16 mouse cellular contexts compared by ENCODE assay signal in genomic region chr2:33604846-33605486, GRCm38 (mm10). TPM values are rescaled to one million over a fixed set of nuclear protein-coding genes. Genes with fewer than 3 reads are reported as not detected.
DNase-seq lines count a peak whose midpoint lies in the region; ATAC-seq and TF ChIP-seq lines count a peak whose summit lies in the region.
"Had no signal": no experiment of that assay in that cellular context is flagged by ENCODE, and none has a peak within 500 bp of the region (broad histone marks: within the 10 kb centered on the region; RNA-seq: fewer than 3 reads in every experiment).

No protein-coding gene starts in this region.

- H3K36me3 ChIP-seq in kidney, embryonic 15.5 days, result no peaks in the 10 kb centered on the region
- no peaks in the 10 kb centered on the region for H3K36me3 ChIP-seq in CH12.LX (replicated peaks in 1 of 2; ENCODE audit: control insufficient read depth in 1 of 2, insufficient read depth in 1 of 2, low read length in 1 of 2)
- no peaks in the 10 kb centered on the region for H3K36me3 ChIP-seq in intestine, embryonic 14.5 days (ENCODE audit: control insufficient read depth, insufficient read depth, low read length)
- no peaks in the 10 kb centered on the region for H3K36me3 ChIP-seq in midbrain, embryonic 16.5 days (ENCODE audit: control insufficient read depth, insufficient read depth, low read length)
- H3K36me3 ChIP-seq: liver, embryonic 13.5 days had no signal

- TF ChIP-seq RAD21 in CH12.LX (IDR thresholded peaks at IDR 0.05; ENCODE audit: low read depth, low read length), result no peak

- 10% methylated on average over 7 of the region's 7 CpGs for WGBS in kidney, embryonic 15.5 days
- 8% methylated on average over 7 of the region's 7 CpGs for WGBS in intestine, embryonic 14.5 days
- 24% methylated on average over 7 of the region's 7 CpGs for WGBS in midbrain, embryonic 16.5 days

- H3K27me3 ChIP-seq in kidney, embryonic 15.5 days, result peaks cover 80% of the 10 kb centered on the region
- peaks cover 62% of the 10 kb centered on the region for H3K27me3 ChIP-seq in CH12.LX (replicated peaks)
- peaks cover 31% of the 10 kb centered on the region for H3K27me3 ChIP-seq in intestine, embryonic 14.5 days (replicated peaks; ENCODE audit: control insufficient read depth, insufficient read depth, low read length)
- peaks cover 16% of the 10 kb centered on the region for H3K27me3 ChIP-seq in midbrain, embryonic 16.5 days (ENCODE audit: control insufficient read depth, insufficient read depth, low read depth, low read length)

- peaks cover 50% of the 10 kb centered on the region for H3K4me1 ChIP-seq in kidney, embryonic 15.5 days
- H3K4me1 ChIP-seq in CH12.LX (ENCODE audit: control insufficient read depth in 1 of 2, insufficient read depth in 2 of 2), result peaks cover 0 to 35% of the 10 kb centered on the region in 2 experiments; a peak in 2 of 4 replicates
- peaks cover 6% of the 10 kb centered on the region for H3K4me1 ChIP-seq in intestine, embryonic 14.5 days (replicated peaks; ENCODE audit: control insufficient read depth, insufficient read depth, low read length)
- H3K4me1 ChIP-seq in midbrain, embryonic 16.5 days (ENCODE audit: control insufficient read depth, insufficient read depth, low read length), result peaks cover 13% of the 10 kb centered on the region
- H3K4me1 ChIP-seq: liver, embryonic 13.5 days had no signal

- H3K27ac ChIP-seq in kidney, embryonic 15.5 days, result peak overlapping the region; percentile 52
- H3K27ac ChIP-seq in CH12.LX (ENCODE audit: insufficient read depth, low read depth), result no peak overlapping the region
- H3K27ac ChIP-seq in intestine, embryonic 14.5 days (ENCODE audit: low read depth), result no peak overlapping the region
- no peak overlapping the region for H3K27ac ChIP-seq in midbrain, embryonic 16.5 days (ENCODE audit: low read length)
- H3K27ac ChIP-seq: liver, embryonic 13.5 days had no signal

- no peak overlapping the region for H3K9ac ChIP-seq in kidney, embryonic 15.5 days
- H3K9ac ChIP-seq in CH12.LX (ENCODE audit: insufficient read depth, low read depth), result no peak overlapping the region
- H3K9ac ChIP-seq in intestine, embryonic 14.5 days (ENCODE audit: low read length), result no peak overlapping the region
- H3K9ac ChIP-seq in midbrain, embryonic 16.5 days (ENCODE audit: low read depth, low read length), result 0 out of 2 replicates have a peak overlapping the region, but pooled peaks have one; percentile 3
- H3K9ac ChIP-seq: liver, embryonic 13.5 days had no signal

- ATAC-seq in kidney, embryonic 15.5 days (replicated peaks; ENCODE audit: low FRiP score), result peak; percentile 79
- ATAC-seq in intestine, embryonic 14.5 days (replicated peaks; ENCODE audit: low FRiP score, low TSS enrichment, low read depth), result peak; percentile 51; the same call in 1 of the 2 replicates
- ATAC-seq in midbrain, embryonic 16.5 days, result no peak; the same call in 1 of the 2 replicates

- no peak for TF ChIP-seq CTCF in CH12.LX (conservative IDR thresholded peaks at IDR 0.05 in 1 of 2, IDR thresholded peaks at IDR 0.05 in 1 of 2; ENCODE audit: low read depth in 2 of 2, low read length in 2 of 2)

- intact Hi-C loops in left cerebral cortex, postnatal 25 days (cut with DNase I), result no loop called here

- peak overlapping the region; percentile 26 for H3K4me2 ChIP-seq in kidney, embryonic 15.5 days
- no peak overlapping the region for H3K4me2 ChIP-seq in CH12.LX (ENCODE audit: insufficient read depth, low read depth, poor library complexity, severe bottlenecking)
- no peak overlapping the region for H3K4me2 ChIP-seq in intestine, embryonic 14.5 days (ENCODE audit: low read length)
- H3K4me2 ChIP-seq in midbrain, embryonic 16.5 days (ENCODE audit: low read length), result no peak overlapping the region
- H3K4me2 ChIP-seq: liver, embryonic 13.5 days had no signal

- TF ChIP-seq POLR2A in CH12.LX (IDR thresholded peaks at IDR 0.05; ENCODE audit: low read depth, low read length), result no peak

- dilution Hi-C loops in CH12.LX (cut with MboI; ENCODE audit: extremely low pct_ligation_motif_present, extremely low pct_unique_long_range_greater_than_20kb, low sequenced_read_pairs), result no loop called here

- no peaks in the 10 kb centered on the region for H3K9me3 ChIP-seq in kidney, embryonic 15.5 days (replicated peaks)
- H3K9me3 ChIP-seq in CH12.LX (replicated peaks; ENCODE audit: low read length), result no peaks in the 10 kb centered on the region
- H3K9me3 ChIP-seq in intestine, embryonic 14.5 days (ENCODE audit: control insufficient read depth, low read length), result no peaks in the 10 kb centered on the region
- H3K9me3 ChIP-seq in midbrain, embryonic 16.5 days (replicated peaks; ENCODE audit: control insufficient read depth, low read length, poor library complexity, severe bottlenecking), result no peaks in the 10 kb centered on the region
- H3K9me3 ChIP-seq: liver, embryonic 13.5 days had no signal

- TF ChIP-seq EP300 in CH12.LX (IDR thresholded peaks at IDR 0.05; ENCODE audit: low read length), result no peak

- DNase-seq in kidney, postnatal 25 days, result no peak
- DNase-seq in CH12.LX (ENCODE audit: extremely low read depth), result no peak
- DNase-seq in intestine, embryonic 14.5 days (ENCODE audit: low spot score), result no peak
- DNase-seq in yolk sac, embryonic 10.5 days (ENCODE audit: low spot score), result no peak
- no peak for DNase-seq in left cerebral cortex, postnatal 25 days (ENCODE audit: low spot score in 2 of 2)
- DNase-seq: cerebellum, adult 9-11 months; heart, adult 11 months; kidney, adult 8-10 months; layer of hippocampus, postnatal 36 days; liver, embryonic 13.5 days; lung, postnatal 10 days; thymus, adult 2 months had no signal

- H3K4me3 ChIP-seq in kidney, embryonic 15.5 days (replicated peaks), result no peak overlapping the region
- H3K4me3 ChIP-seq in CH12.LX (replicated peaks in 1 of 3; ENCODE audit: low read depth in 2 of 3, low read length in 2 of 3, poor library complexity in 1 of 3), result no peak overlapping the region
- no peak overlapping the region for H3K4me3 ChIP-seq in intestine, embryonic 14.5 days (ENCODE audit: low read depth, low read length)
- H3K4me3 ChIP-seq in midbrain, embryonic 16.5 days (ENCODE audit: low read depth, low read length), result no peak overlapping the region
- H3K4me3 ChIP-seq: liver, embryonic 13.5 days had no signal

- in situ Hi-C loops in CH12.LX (cut with MboI; ENCODE audit: low pct_ligation_motif_present, low pct_unique_long_range_greater_than_20kb, low sequenced_read_pairs), result no loop called here

- no peaks in the 10 kb centered on the region for H3K79me2 ChIP-seq in CH12.LX (replicated peaks; ENCODE audit: control insufficient read depth, extremely low read depth, insufficient read depth, poor library complexity, severe bottlenecking)

TF ChIP-seq in CH12.LX, 34 proteins besides CTCF, POLR2A, EP300 and RAD21:
- TF ChIP-seq HCFC1 (IDR thresholded peaks at IDR 0.05; ENCODE audit: low read depth, low read length) (no peak), KAT2A (IDR thresholded peaks at IDR 0.05; ENCODE audit: insufficient replicate concordance, low read length) (no peak), JUND (conservative IDR thresholded peaks at IDR 0.05; ENCODE audit: low read depth, low read length) (no peak), IRF4 (IDR thresholded peaks at IDR 0.05; ENCODE audit: low read depth, low read length) (no peak), GABPA (IDR thresholded peaks at IDR 0.05; ENCODE audit: insufficient replicate concordance, low read depth, low read length) (no peak), MXI1 (IDR thresholded peaks at IDR 0.05; ENCODE audit: low read depth, low read length) (no peak), SMC3 (IDR thresholded peaks at IDR 0.05; ENCODE audit: low read depth, low read length) (no peak), ETS1 (conservative IDR thresholded peaks at IDR 0.05; ENCODE audit: low read depth, low read length) (0 out of 2 replicates have a peak, but pooled peaks have one; percentile 11), ZC3H11A (IDR thresholded peaks at IDR 0.05; ENCODE audit: low read depth, low read length) (no peak)

RNA-seq across cellular contexts. Expression of gene Lmx1b, which starts 35.3 kb away (rescaled TPM):
- 1.1 and 1.2 TPM in 2 replicates for polyA plus RNA-seq in kidney, embryonic 15.5 days (2015; fragmentation: Nextera tagmentation; extraction: Ambion mirVana)
- not detected in 2 replicates for total RNA-seq in CH12.LX (2012; rRNA removed)
- not detected in 2 replicates for total RNA-seq in CH12.LX (2014; rRNA removed)
- polyA plus RNA-seq in CH12.LX (2012; ENCODE audit: insufficient read length, low read depth), result not detected in 2 replicates
- 0.07 TPM in 1 of 2 replicates, not detected in the other for polyA plus RNA-seq in intestine, embryonic 14.5 days (2014; fragmentation: Nextera tagmentation; extraction: Ambion mirVana)
- 0.95 and 0.98 TPM in 2 replicates for polyA plus RNA-seq in midbrain, embryonic 16.5 days (2015; fragmentation: Nextera tagmentation; extraction: Ambion mirVana)
- under 1 TPM; 0.18 to 0.32 TPM for total RNA-seq in left cerebral cortex, postnatal 25 days (2021)
- total RNA-seq: monocyte, adult 5-6 weeks had no signal
- polyA plus RNA-seq: heart, embryonic 16.5 days; liver, embryonic 13.5 days had no signal
